Mouse (Mus musculus) liver, embryonic 14.5 days (tissue): ENCODE results near the gene Utrn.

Experiments
- CTCF ChIP-seq: IDR thresholded peaks from 2 replicates; pipeline ENCODE4 v1.5.1; 2016; ENCODE audit warnings: antibody characterized with exemption, low read depth, control low read depth
- EP300 ChIP-seq: IDR thresholded peaks from 2 replicates; pipeline ENCODE4 v1.6.1; 2016; ENCODE audit warnings: antibody characterized with exemption, low read depth

GRCm38 (mm10) chr10:12630933-12631332 lies 238.2 kb downstream of the Utrn start:
- TF ChIP-seq CTCF (no peak), EP300 (no peak)
